Mouse (Mus musculus): ENCODE results near the gene Trrap. TPM values are rescaled to one million over a fixed set of nuclear protein-coding genes. Genes with fewer than 3 reads are reported as not detected.
A peak's percentile ranks its signal among the peaks of the same experiment; 100 is the strongest.

The Trrap gene
- polyA plus RNA-seq, 1 experiment, result 198 TPM

GRCm38 (mm10) chr5:144753041-144753440 lies 14.5 kb upstream of the Trrap start:
- peak; percentile 73 for DNase-seq (ENCODE audit: low read depth)
- TF ChIP-seq CTCF (IDR thresholded peaks at IDR 0.05; ENCODE audit: borderline replicate concordance, extremely low read depth, insufficient read depth, insufficient read length), result peak; percentile 48; the same call in 1 of the 2 replicates
- TF ChIP-seq POLR2A (IDR thresholded peaks at IDR 0.05; ENCODE audit: borderline replicate concordance, extremely low read depth, insufficient read depth, insufficient read length, poor library complexity, severe bottlenecking), result no peak

- no peak for DNase-seq (ENCODE audit: low read depth)
- TF ChIP-seq POLR2A (IDR thresholded peaks at IDR 0.05; ENCODE audit: borderline replicate concordance, extremely low read depth, insufficient read depth, insufficient read length, poor library complexity, severe bottlenecking) (no peak), CTCF (IDR thresholded peaks at IDR 0.05; ENCODE audit: borderline replicate concordance, extremely low read depth, insufficient read depth, insufficient read length) (no peak)
These were observed 12.3 kb upstream of the Trrap start for GRCm38 (mm10) chr5:144755191-144755590.

- no peak for TF ChIP-seq POLR2A (IDR thresholded peaks at IDR 0.05; ENCODE audit: borderline replicate concordance, extremely low read depth, insufficient read depth, insufficient read length, poor library complexity, severe bottlenecking)
- TF ChIP-seq CTCF (IDR thresholded peaks at IDR 0.05; ENCODE audit: borderline replicate concordance, extremely low read depth, insufficient read depth, insufficient read length), result no peak
- DNase-seq (ENCODE audit: low read depth), result no peak
These were observed 10.1 kb upstream of the Trrap start for GRCm38 (mm10) chr5:144757402-144757801.

GRCm38 (mm10) chr5:144758422-144758821 lies 9.1 kb upstream of the Trrap start:
- TF ChIP-seq POLR2A (IDR thresholded peaks at IDR 0.05; ENCODE audit: borderline replicate concordance, extremely low read depth, insufficient read depth, insufficient read length, poor library complexity, severe bottlenecking) (no peak), CTCF (IDR thresholded peaks at IDR 0.05; ENCODE audit: borderline replicate concordance, extremely low read depth, insufficient read depth, insufficient read length) (no peak)
- DNase-seq (ENCODE audit: low read depth), result peak; percentile 93

- DNase-seq (ENCODE audit: low read depth), result peak; percentile 90
- TF ChIP-seq CTCF (IDR thresholded peaks at IDR 0.05; ENCODE audit: borderline replicate concordance, extremely low read depth, insufficient read depth, insufficient read length) (no peak), POLR2A (IDR thresholded peaks at IDR 0.05; ENCODE audit: borderline replicate concordance, extremely low read depth, insufficient read depth, insufficient read length, poor library complexity, severe bottlenecking) (peak; percentile 57; the same call in 1 of the 2 replicates)
These were observed 6.2 kb upstream of the Trrap start, which contains the start of gene Tmem130 for GRCm38 (mm10) chr5:144761161-144761868. Gene Tmem130, minus strand, starts transcription at chr5:144761818.

- DNase-seq (ENCODE audit: low read depth), result no peak
- no peak for TF ChIP-seq CTCF (IDR thresholded peaks at IDR 0.05; ENCODE audit: borderline replicate concordance, extremely low read depth, insufficient read depth, insufficient read length)
- TF ChIP-seq POLR2A (IDR thresholded peaks at IDR 0.05; ENCODE audit: borderline replicate concordance, extremely low read depth, insufficient read depth, insufficient read length, poor library complexity, severe bottlenecking), result no peak
These were observed 1.5 kb upstream of the Trrap start for GRCm38 (mm10) chr5:144766026-144766425.

GRCm38 (mm10) chr5:144766646-144767045 lies 886 bp upstream of the Trrap start:
- DNase-seq (ENCODE audit: low read depth), result no peak
- no peak for TF ChIP-seq POLR2A (IDR thresholded peaks at IDR 0.05; ENCODE audit: borderline replicate concordance, extremely low read depth, insufficient read depth, insufficient read length, poor library complexity, severe bottlenecking)
- TF ChIP-seq CTCF (IDR thresholded peaks at IDR 0.05; ENCODE audit: borderline replicate concordance, extremely low read depth, insufficient read depth, insufficient read length), result no peak

- TF ChIP-seq POLR2A (IDR thresholded peaks at IDR 0.05; ENCODE audit: borderline replicate concordance, extremely low read depth, insufficient read depth, insufficient read length, poor library complexity, severe bottlenecking) (peak; percentile 63; the same call in 1 of the 2 replicates), CTCF (IDR thresholded peaks at IDR 0.05; ENCODE audit: borderline replicate concordance, extremely low read depth, insufficient read depth, insufficient read length) (peak; percentile 86)
- DNase-seq (ENCODE audit: low read depth), result peak; percentile 96
These were observed 644 bp downstream of the Trrap start for GRCm38 (mm10) chr5:144767911-144768841.

GRCm38 (mm10) chr5:144769067-144769482 lies 1.5 kb downstream of the Trrap start:
- DNase-seq (ENCODE audit: low read depth), result peak; percentile 8
- TF ChIP-seq POLR2A (IDR thresholded peaks at IDR 0.05; ENCODE audit: borderline replicate concordance, extremely low read depth, insufficient read depth, insufficient read length, poor library complexity, severe bottlenecking), result no peak
- TF ChIP-seq CTCF (IDR thresholded peaks at IDR 0.05; ENCODE audit: borderline replicate concordance, extremely low read depth, insufficient read depth, insufficient read length), result no peak

- TF ChIP-seq CTCF (IDR thresholded peaks at IDR 0.05; ENCODE audit: borderline replicate concordance, extremely low read depth, insufficient read depth, insufficient read length) (0 out of 2 replicates have a peak, but pooled peaks have one; percentile 1), POLR2A (IDR thresholded peaks at IDR 0.05; ENCODE audit: borderline replicate concordance, extremely low read depth, insufficient read depth, insufficient read length, poor library complexity, severe bottlenecking) (no peak)
- DNase-seq (ENCODE audit: low read depth), result no peak
These were observed 5.7 kb downstream of the Trrap start for GRCm38 (mm10) chr5:144773231-144773630.

- TF ChIP-seq POLR2A (IDR thresholded peaks at IDR 0.05; ENCODE audit: borderline replicate concordance, extremely low read depth, insufficient read depth, insufficient read length, poor library complexity, severe bottlenecking), result no peak
- no peak for TF ChIP-seq CTCF (IDR thresholded peaks at IDR 0.05; ENCODE audit: borderline replicate concordance, extremely low read depth, insufficient read depth, insufficient read length)
- no peak for DNase-seq (ENCODE audit: low read depth)
These were observed 13.1 kb downstream of the Trrap start for GRCm38 (mm10) chr5:144780654-144781053.

Measured in brain, embryonic 14.5 days (tissue).